Mouse (Mus musculus): ENCODE results near the gene Bcar3. TPM values are rescaled to one million over a fixed set of nuclear protein-coding genes. Genes with fewer than 3 reads are reported as not detected.
A peak's percentile ranks its signal among the peaks of the same experiment; 100 is the strongest.

The Bcar3 gene
- polyA plus RNA-seq, 1 experiment from 2014 or later, result 13.8 TPM

DNA sequence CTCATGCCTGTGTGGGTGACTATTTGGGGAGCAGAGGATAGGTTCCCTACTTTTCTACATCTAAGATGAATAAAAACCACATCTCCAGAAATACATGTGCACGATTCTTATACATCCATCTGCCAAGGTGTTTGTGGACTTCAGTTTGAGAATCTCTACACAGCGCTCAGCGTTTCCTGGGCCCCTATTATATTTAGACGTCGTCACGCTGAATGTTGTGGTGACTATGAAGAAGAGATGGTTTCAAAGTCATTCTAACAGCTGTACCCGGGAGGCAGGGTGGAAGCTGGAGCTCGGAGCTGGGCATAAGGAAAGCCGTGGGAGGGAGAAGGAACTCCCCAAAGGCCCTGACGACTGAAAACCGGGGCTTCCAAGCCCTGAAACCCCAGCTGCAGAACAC is 178.5 kb downstream of the Bcar3 start:
- H3K4me1 ChIP-seq, result peaks cover 40% of the 10 kb centered on the region
- H3K4me3 ChIP-seq (replicated peaks), result no peak overlapping the region
- no peaks in the 10 kb centered on the region for H3K36me3 ChIP-seq
- ATAC-seq (replicated peaks; ENCODE audit: low FRiP score), result no peak
- H3K27ac ChIP-seq, result no peak overlapping the region
- H3K27me3 ChIP-seq, result no peaks in the 10 kb centered on the region
- 67% methylated on average over 11 of the region's 11 CpGs for whole genome bisulfite sequencing
- no peak overlapping the region for H3K4me2 ChIP-seq
- no peaks in the 10 kb centered on the region for H3K9me3 ChIP-seq (replicated peaks)
- no peak overlapping the region for H3K9ac ChIP-seq

DNA sequence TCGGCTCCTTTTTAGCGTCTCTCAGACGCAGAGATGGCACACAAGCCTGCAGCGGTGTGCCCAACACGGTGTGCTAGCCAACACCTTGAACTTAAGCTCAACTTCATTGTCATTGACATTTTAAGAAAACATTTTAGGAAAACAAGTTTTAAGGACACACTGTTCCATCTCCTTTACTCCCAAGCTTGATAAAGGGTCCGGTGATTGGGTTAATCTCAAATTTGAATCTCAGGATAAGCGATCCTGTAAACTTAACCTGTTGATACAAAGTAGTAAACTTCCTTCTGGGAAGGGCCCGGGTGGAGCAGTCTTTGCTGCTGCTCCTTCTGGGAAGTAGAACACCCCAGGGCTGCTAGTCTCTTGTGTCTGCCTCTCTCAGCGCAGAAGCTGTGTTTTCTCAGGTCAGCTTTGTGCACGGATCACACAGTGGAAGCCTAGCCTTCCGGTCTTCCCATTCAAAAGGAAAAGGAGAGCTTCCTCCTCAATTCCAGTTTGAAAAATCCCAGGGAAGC is 179.6 kb downstream of the Bcar3 start:
- no peak overlapping the region for H3K4me3 ChIP-seq (replicated peaks)
- H3K36me3 ChIP-seq, result no peaks in the 10 kb centered on the region
- no peaks in the 10 kb centered on the region for H3K9me3 ChIP-seq (replicated peaks)
- no peak overlapping the region for H3K9ac ChIP-seq
- ATAC-seq (replicated peaks; ENCODE audit: low FRiP score), result no peak
- no peak overlapping the region for H3K4me2 ChIP-seq
- WGBS, result 78% methylated on average over 11 of the region's 11 CpGs
- H3K27me3 ChIP-seq, result no peaks in the 10 kb centered on the region
- H3K27ac ChIP-seq, result peak overlapping the region; percentile 28; the same call in 1 of the 2 replicates
- peaks cover 40% of the 10 kb centered on the region for H3K4me1 ChIP-seq

DNA sequence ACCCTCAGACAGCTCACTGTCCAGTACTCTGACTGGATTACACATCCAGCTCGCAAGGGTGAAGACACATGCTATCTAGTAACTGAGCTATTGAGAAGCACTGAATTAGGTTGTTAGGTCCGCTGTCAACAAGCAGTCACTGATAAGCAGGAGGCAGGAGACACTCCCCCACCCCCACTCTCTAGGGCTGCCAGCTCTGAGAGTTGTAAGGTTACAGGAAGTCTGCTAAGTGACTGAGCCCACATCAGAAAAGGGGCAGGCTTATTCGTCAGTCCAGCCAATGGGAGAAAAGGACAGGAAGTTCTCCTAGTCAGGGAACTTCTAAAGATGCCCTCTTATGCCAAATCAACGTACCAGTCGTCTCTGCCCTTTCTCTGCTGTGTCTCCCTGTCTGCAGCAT is 180.1 kb downstream of the Bcar3 start:
- Histone ChIP-seq H3K9ac (no peak overlapping the region), H3K4me2 (no peak overlapping the region), H3K4me3 (replicated peaks) (no peak overlapping the region), H3K27ac (peak overlapping the region; percentile 28; the same call in 1 of the 2 replicates), H3K4me1 (peaks cover 40% of the 10 kb centered on the region), H3K27me3 (no peaks in the 10 kb centered on the region), H3K9me3 (replicated peaks) (no peaks in the 10 kb centered on the region), H3K36me3 (no peaks in the 10 kb centered on the region)
- WGBS, result 26% methylated on average over 5 of the region's 5 CpGs
- ATAC-seq (replicated peaks; ENCODE audit: low FRiP score), result peak; percentile 50; the same call in 1 of the 2 replicates

DNA sequence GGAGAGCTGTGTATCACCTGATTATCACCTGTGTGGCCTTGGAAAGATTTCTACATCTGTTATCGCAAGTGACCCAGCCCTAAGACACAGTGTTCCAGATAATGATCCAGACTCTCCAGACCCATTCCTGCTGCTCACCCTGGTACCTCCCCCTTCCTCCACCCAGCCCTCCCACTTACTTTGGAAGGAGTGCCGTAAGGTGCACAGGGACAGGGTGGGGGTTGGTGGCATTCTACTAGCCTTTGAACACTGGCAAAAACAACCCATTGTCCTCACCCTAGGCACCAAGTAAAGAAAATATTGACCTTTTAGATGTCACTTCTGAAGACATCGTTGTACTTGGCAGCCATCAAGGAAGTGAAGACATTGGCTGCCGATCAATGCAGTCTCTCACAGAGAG is 180.9 kb downstream of the Bcar3 start:
- no peak overlapping the region for H3K27ac ChIP-seq
- ATAC-seq (replicated peaks; ENCODE audit: low FRiP score), result no peak
- no peaks in the 10 kb centered on the region for H3K9me3 ChIP-seq (replicated peaks)
- no peak overlapping the region for H3K4me2 ChIP-seq
- peaks cover 36% of the 10 kb centered on the region for H3K4me1 ChIP-seq
- H3K9ac ChIP-seq, result no peak overlapping the region
- no peak overlapping the region for H3K4me3 ChIP-seq (replicated peaks)
- H3K27me3 ChIP-seq, result no peaks in the 10 kb centered on the region
- WGBS, result 79% methylated on average over 4 of the region's 4 CpGs
- H3K36me3 ChIP-seq, result no peaks in the 10 kb centered on the region

DNA sequence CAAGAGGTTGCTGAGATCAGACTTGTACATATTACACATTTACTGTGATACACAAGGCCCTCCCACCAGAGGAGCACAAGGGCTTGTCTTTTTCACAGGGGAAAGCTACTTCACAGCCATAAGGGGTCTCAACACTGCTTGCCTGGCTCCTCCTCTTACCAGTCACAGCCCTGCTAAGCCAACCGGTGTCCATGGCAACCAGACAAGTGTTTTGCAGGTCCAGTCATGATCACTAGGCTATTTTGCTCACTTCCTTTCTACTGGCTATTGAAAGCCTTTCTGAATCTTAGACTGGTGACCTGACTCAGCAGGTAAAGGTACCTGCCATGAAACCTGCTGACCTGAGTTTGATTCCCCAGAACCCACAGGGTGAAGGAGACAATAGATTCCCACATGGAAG is 181.8 kb downstream of the Bcar3 start:
- no peaks in the 10 kb centered on the region for H3K9me3 ChIP-seq (replicated peaks)
- H3K4me3 ChIP-seq (replicated peaks), result no peak overlapping the region
- WGBS, result 57% methylated on average over 1 of the region's 1 CpGs
- H3K27me3 ChIP-seq, result no peaks in the 10 kb centered on the region
- H3K36me3 ChIP-seq, result no peaks in the 10 kb centered on the region
- no peak overlapping the region for H3K27ac ChIP-seq
- H3K9ac ChIP-seq, result no peak overlapping the region
- H3K4me2 ChIP-seq, result no peak overlapping the region
- no peak for ATAC-seq (replicated peaks; ENCODE audit: low FRiP score)
- peaks cover 38% of the 10 kb centered on the region for H3K4me1 ChIP-seq

DNA sequence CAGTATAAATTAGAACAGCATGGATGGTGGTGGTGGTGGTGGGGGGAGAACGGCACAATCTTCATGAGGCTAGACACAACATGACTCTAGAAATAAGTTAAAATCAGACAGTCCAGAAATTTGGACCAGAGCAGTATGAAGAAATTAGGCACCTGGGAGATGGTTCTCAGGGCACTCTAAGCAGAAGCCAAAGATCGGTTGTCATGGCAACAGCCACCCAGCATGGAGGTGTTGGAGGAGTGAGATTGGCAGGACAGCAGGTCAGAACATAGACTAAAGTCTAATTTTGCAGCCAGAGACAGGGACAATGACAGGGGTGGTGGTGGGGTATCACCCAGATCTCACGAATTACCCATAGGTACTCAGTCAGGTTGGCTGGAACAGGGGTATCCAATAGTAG is 182.7 kb downstream of the Bcar3 start:
- no peak overlapping the region for H3K27ac ChIP-seq
- H3K4me3 ChIP-seq (replicated peaks), result no peak overlapping the region
- 74% methylated on average over 3 of the region's 3 CpGs for WGBS
- no peaks in the 10 kb centered on the region for H3K36me3 ChIP-seq
- H3K27me3 ChIP-seq, result no peaks in the 10 kb centered on the region
- H3K4me2 ChIP-seq, result no peak overlapping the region
- no peak overlapping the region for H3K9ac ChIP-seq
- no peak for ATAC-seq (replicated peaks; ENCODE audit: low FRiP score)
- H3K4me1 ChIP-seq, result peaks cover 35% of the 10 kb centered on the region
- no peaks in the 10 kb centered on the region for H3K9me3 ChIP-seq (replicated peaks)

DNA sequence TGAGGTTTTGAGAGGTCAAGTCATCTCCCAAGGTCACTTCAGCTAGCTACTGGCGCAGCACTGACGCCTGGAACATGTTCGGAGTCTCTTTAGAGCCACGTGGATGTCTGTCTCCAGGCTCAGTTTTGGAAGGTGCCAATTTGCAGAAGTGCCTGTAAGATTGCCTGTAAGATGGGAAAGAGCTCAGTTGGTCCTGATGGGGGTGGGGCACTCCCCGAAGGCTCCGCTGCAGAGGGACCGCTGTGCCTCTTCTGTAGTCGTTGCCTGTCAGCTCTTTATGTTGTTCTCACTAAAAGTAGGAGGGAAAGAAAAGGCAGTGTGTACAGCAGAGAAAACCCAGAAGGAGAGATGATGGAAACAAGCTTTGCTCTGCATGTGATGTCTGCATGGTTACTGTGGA is 183.6 kb downstream of the Bcar3 start:
- peaks cover 44% of the 10 kb centered on the region for H3K4me1 ChIP-seq
- no peak overlapping the region for H3K27ac ChIP-seq
- 71% methylated on average over 8 of the region's 8 CpGs for WGBS
- H3K9me3 ChIP-seq (replicated peaks), result no peaks in the 10 kb centered on the region
- H3K9ac ChIP-seq, result no peak overlapping the region
- H3K36me3 ChIP-seq, result no peaks in the 10 kb centered on the region
- H3K27me3 ChIP-seq, result no peaks in the 10 kb centered on the region
- ATAC-seq (replicated peaks; ENCODE audit: low FRiP score), result no peak
- no peak overlapping the region for H3K4me3 ChIP-seq (replicated peaks)
- H3K4me2 ChIP-seq, result no peak overlapping the region

DNA sequence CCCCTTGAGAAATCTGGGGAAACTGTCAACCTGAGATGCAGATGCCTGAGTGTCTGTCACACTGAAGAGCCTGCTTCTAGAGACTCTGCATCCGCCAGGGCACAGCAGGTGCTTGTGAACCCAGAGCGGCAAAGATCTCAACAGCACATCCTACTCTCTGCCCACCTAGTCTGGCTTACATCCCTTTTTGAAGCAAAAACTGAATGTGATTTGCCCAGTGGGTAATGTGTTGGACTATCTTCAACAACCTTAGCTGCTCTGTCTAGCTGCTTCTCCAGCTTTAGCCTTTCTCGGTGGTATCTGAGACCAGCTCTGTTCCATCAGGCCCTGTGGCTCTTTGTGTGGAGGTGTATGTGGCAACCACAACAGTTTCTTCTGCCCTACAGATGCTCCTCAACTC is 184.8 kb downstream of the Bcar3 start:
- no peak for ATAC-seq (replicated peaks; ENCODE audit: low FRiP score)
- Histone ChIP-seq H3K4me1 (peaks cover 51% of the 10 kb centered on the region), H3K27ac (no peak overlapping the region), H3K9me3 (replicated peaks) (no peaks in the 10 kb centered on the region), H3K9ac (no peak overlapping the region), H3K27me3 (no peaks in the 10 kb centered on the region), H3K4me2 (no peak overlapping the region), H3K36me3 (no peaks in the 10 kb centered on the region), H3K4me3 (replicated peaks) (no peak overlapping the region)
- 93% methylated on average over 3 of the region's 3 CpGs for WGBS

DNA sequence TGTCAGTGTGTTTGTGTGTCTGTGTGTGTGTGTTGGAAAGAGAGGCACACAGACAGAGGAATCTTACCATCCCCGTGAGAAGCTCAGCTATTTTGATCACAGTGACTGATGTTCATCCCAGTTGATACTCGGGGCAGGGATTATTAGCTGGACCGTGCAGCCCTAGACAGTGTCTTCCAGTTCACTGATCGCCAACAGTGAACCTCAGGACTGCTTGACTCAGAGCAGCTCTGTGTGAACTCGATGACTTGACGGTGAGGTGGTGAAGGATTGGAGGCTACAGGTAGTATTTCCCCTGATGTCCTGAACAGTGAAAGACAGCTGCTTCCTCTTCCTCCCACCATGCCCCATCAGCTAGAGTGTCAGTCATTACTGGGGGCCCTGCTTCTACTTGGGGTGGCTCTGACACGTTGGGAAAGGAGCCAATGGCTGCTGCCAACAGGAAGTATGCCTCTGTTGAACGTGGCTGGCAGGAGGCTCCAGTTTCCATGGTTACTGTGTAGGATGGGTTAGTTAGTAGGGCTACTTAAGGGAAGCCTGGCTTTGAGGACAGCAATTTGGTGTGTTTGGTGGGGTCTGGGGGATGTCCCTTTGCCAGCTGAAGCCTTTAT is 186.2 kb downstream of the Bcar3 start:
- H3K36me3 ChIP-seq, result no peaks in the 10 kb centered on the region
- ATAC-seq (replicated peaks; ENCODE audit: low FRiP score), result no peak; the same call in 1 of the 2 replicates
- peaks cover 40% of the 10 kb centered on the region for H3K4me1 ChIP-seq
- no peak overlapping the region for H3K4me3 ChIP-seq (replicated peaks)
- H3K4me2 ChIP-seq, result no peak overlapping the region
- H3K27me3 ChIP-seq, result no peaks in the 10 kb centered on the region
- no peak overlapping the region for H3K27ac ChIP-seq
- H3K9me3 ChIP-seq (replicated peaks), result no peaks in the 10 kb centered on the region
- WGBS, result 45% methylated on average over 8 of the region's 8 CpGs
- no peak overlapping the region for H3K9ac ChIP-seq

DNA sequence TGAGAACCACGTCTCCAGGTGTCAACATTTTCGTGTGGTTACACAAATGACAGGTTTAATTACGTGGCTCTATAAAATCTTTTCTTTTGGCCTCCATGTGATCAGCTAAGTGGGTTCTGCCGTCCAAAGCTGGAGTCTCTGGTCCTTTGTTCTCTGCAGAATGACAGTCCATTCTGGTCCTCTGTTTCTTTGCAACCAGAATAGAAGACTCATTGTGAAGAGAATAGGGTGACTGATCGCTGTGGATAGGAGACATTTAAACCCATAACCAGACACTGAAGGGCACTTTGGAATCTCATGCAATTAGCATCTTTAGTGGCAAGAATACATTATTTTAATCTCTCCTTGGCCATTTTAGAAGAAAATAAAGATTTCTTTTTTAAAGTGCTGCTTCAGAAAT is 187.1 kb downstream of the Bcar3 start:
- ATAC-seq (replicated peaks; ENCODE audit: low FRiP score), result no peak
- Histone ChIP-seq H3K4me3 (replicated peaks) (no peak overlapping the region), H3K4me1 (peaks cover 33% of the 10 kb centered on the region), H3K36me3 (no peaks in the 10 kb centered on the region), H3K4me2 (no peak overlapping the region), H3K9ac (no peak overlapping the region), H3K9me3 (replicated peaks) (no peaks in the 10 kb centered on the region), H3K27me3 (no peaks in the 10 kb centered on the region), H3K27ac (no peak overlapping the region)
- WGBS, result 75% methylated on average over 5 of the region's 5 CpGs

DNA sequence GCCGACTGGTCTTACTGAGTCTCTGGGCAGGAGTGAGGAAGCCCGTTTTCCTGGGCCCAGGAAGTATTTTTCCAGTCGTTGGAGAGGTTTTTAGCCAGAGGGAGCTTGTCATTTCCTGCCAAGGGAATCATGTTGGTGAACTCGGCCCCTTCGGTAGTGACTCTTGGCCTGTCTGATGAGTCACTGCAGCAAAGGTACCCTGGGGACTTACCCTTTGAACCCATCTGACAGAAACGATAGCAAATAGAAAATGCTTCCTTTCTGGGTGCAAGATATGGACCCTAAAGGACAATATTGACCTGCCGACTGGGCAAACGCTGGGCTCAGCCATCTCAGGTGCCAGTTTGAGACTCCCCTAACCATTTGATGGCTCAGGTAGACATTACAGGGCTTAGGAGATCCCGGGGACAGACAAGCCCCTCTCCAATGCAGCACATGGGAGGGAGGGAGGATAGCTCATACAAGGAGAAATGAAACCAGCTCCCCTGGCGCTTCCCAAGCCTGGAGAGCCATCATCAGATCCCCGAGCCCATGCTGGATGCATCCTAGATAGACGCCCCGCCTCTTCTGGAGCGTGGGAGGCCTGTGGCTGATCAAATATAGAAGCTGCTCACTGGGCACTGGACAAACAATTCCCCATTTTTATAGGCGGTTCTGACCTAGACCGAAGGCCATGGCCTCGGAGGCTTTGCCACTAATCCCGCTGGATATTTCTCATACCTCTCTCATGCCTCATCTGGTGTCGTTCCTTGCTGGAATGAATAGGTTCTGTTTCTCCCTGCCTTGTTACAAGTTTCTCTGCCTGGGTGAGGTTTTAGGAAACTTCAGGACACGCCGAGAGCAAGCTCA is 188.2 kb downstream of the Bcar3 start:
- H3K4me3 ChIP-seq (replicated peaks), result no peak overlapping the region
- no peaks in the 10 kb centered on the region for H3K36me3 ChIP-seq
- H3K27me3 ChIP-seq, result no peaks in the 10 kb centered on the region
- peak overlapping the region; percentile 25; the same call in 1 of the 2 replicates for H3K27ac ChIP-seq
- H3K4me2 ChIP-seq, result no peak overlapping the region
- H3K4me1 ChIP-seq, result peaks cover 33% of the 10 kb centered on the region
- no peaks in the 10 kb centered on the region for H3K9me3 ChIP-seq (replicated peaks)
- no peak overlapping the region for H3K9ac ChIP-seq
- 61% methylated on average over 21 of the region's 21 CpGs for WGBS
- ATAC-seq (replicated peaks; ENCODE audit: low FRiP score), result no peak; the same call in 1 of the 2 replicates

DNA sequence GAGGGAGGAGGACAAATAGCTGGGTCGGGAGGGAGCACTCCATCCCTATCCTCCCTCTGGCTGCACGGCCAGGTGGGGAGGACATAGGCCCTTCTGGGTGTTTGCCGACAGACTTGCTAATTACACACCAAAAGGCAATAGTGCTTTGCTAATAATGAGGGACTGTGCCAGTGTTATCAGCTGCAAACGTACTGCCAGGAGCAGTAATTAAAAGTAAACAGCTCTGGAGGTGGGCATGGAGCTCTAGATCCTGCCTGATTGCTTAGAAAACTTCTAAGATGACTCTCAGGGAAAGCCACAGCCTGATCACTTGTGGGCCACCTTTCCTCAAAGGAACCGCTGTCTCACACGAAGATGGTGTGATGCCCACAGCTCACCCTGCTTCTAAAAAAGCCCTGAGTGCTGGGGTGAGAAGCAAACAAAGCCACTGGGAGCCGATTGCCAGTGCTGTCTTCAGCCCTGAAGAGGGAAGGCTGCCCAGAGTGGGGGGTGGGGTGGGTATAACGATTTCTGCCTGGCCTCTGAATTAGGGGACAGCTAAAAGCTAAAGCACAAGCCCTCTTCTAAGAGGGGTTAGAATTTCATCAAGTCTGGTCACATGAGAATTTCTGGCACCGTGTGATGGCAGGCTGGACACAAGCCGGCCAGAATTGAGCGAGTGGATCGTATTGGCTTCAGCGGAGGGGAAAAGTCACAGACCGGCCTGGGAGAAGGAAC is 189.3 kb downstream of the Bcar3 start:
- peak overlapping the region; percentile 46 for H3K27ac ChIP-seq
- no peaks in the 10 kb centered on the region for H3K36me3 ChIP-seq
- peak overlapping the region; percentile 17; the same call in 1 of the 2 replicates for H3K4me3 ChIP-seq (replicated peaks)
- ATAC-seq (replicated peaks; ENCODE audit: low FRiP score), result peak; percentile 17; the same call in 1 of the 2 replicates
- WGBS, result 22% methylated on average over 14 of the region's 14 CpGs
- no peaks in the 10 kb centered on the region for H3K9me3 ChIP-seq (replicated peaks)
- H3K9ac ChIP-seq, result 0 out of 2 replicates have a peak overlapping the region, but pooled peaks have one; percentile 7
- H3K27me3 ChIP-seq, result no peaks in the 10 kb centered on the region
- peak overlapping the region; percentile 43 for H3K4me2 ChIP-seq
- H3K4me1 ChIP-seq, result peaks cover 39% of the 10 kb centered on the region

Data from kidney, embryonic 15.5 days (tissue).